Mouse (Mus musculus): ENCODE measurements around the gene Adamts9.

GRCm38 (mm10) chr6:92801462-92801861, 141.8 kb downstream of the Adamts9 start:
- TF ChIP-seq HCFC1 (IDR thresholded peaks at IDR 0.05; ENCODE audit: borderline replicate concordance, insufficient read depth, low read length) = no peak
- TF ChIP-seq ZNF384 (IDR thresholded peaks at IDR 0.05; ENCODE audit: low read depth, low read length) = no peak

All from ES-E14 (cell line).